Mouse (Mus musculus) E14TG2a.4 (cell line): ENCODE measurements at regions not wholly inside any gene's neighbourhood (a gene's known extent, or its start where the extent isn't known, plus 50 kb on each side); places are given as distances from the start of the nearest gene placed in this dataset.

Source experiments
- H3K27me3 ChIP-seq: 2 replicates; pipeline ENCODE4 v1.6.1; 2014; ENCODE audit warnings: low read length, control low read depth; ENCODE audit not compliant: insufficient read depth
- H3K36me3 ChIP-seq: 2 replicates; pipeline ENCODE4 v1.6.1; 2014; ENCODE audit warnings: low read length, control low read depth; ENCODE audit not compliant: insufficient read depth
- H3K4me1 ChIP-seq: replicated peaks from 2 replicates; pipeline ENCODE4 v1.6.1; 2014; ENCODE audit warnings: low read depth, low read length, control low read depth
- H3K4me3 ChIP-seq: replicated peaks from 2 replicates; pipeline ENCODE4 v1.5.1; 2014; ENCODE audit warnings: mild to moderate bottlenecking, low read length
- H3K9me3 ChIP-seq: 2 replicates; pipeline ENCODE4 v1.6.1; 2014; ENCODE audit warnings: low read length, control low read depth
- CTCF ChIP-seq: conservative IDR thresholded peaks from 2 replicates; pipeline ENCODE4 v1.5.1; 2014; ENCODE audit warnings: low read length
- NANOG ChIP-seq: IDR thresholded peaks from 2 replicates; pipeline ENCODE4 v1.6.1; 2014; ENCODE audit warnings: borderline replicate concordance, low read length, mixed read lengths
- POU5F1 ChIP-seq: IDR thresholded peaks from 2 replicates; pipeline ENCODE4 v1.6.1; 2014; ENCODE audit warnings: low read length, borderline replicate concordance

- no peak overlapping the region for H3K4me3 ChIP-seq
- H3K36me3 ChIP-seq = no peaks in the 10 kb centered on the region
- TF ChIP-seq CTCF (no peak), POU5F1 (no peak), NANOG (no peak)
- no peaks in the 10 kb centered on the region; the same call in 1 of the 2 replicates for H3K27me3 ChIP-seq
- no peaks in the 10 kb centered on the region for H3K9me3 ChIP-seq
- peaks cover 10% of the 10 kb centered on the region for H3K4me1 ChIP-seq
These were observed 69.8 kb upstream of the Bace2 start for GRCm38 (mm10) chr16:97286717-97287116.

DNA sequence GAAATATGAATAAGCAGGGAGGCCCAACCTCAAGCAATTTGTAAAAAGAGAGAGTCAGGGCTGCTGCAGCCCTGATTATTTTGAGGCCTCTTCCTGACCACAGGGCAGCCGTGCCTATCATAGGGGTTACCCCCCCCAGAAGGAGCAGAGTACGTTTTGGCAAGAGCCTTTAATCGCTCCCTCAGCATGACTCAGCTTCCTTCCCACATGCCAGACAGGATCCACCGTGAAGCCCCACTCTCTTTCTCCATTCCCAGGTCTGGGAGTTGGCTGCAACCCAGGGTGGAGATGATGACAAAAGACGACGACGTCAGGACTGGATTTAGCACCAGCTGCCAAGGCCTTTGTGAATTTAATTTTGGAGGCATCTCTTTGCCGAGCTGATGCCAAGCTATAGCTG is 67.9 kb upstream of the Bace2 start:
- no peaks in the 10 kb centered on the region for H3K9me3 ChIP-seq
- no peaks in the 10 kb centered on the region for H3K36me3 ChIP-seq
- H3K4me1 ChIP-seq = peaks cover 25% of the 10 kb centered on the region
- no peaks in the 10 kb centered on the region; the same call in 1 of the 2 replicates for H3K27me3 ChIP-seq
- TF ChIP-seq NANOG (no peak), POU5F1 (no peak), CTCF (no peak)
- H3K4me3 ChIP-seq = no peak overlapping the region

DNA sequence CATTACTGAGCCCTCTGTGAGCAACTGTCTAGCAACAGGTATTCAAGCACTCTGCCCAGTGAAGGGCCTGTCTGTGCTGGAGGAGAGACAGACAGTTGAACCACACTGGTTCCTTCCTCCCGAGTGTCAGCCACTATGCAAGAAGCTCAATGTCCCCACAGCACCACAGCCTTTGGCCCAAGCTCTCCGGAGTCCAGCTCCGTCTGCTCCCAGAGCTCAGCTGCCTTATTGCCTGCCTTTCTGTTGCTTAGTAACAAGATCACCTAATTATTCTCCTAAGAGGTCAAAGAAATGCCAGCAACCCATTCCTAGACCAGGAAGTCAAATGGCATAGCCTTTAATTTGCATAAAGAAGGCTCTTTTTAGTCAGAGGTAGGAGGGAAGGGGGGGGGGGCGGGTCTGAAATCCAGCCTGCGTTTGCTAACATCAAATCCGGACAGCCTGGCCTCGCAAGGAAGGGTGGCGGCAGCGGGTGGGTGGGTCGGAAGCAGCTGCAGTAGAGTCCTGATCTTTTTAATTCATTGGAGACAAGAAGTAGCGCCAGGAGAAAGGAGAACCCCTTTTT is 64.0 kb upstream of the Bace2 start:
- Histone ChIP-seq H3K9me3 (no peaks in the 10 kb centered on the region), H3K36me3 (no peaks in the 10 kb centered on the region), H3K4me1 (peaks cover 25% of the 10 kb centered on the region), H3K4me3 (peak overlapping the region; percentile 29), H3K27me3 (no peaks in the 10 kb centered on the region; the same call in 1 of the 2 replicates)
- TF ChIP-seq POU5F1 (no peak), NANOG (no peak), CTCF (no peak)

- Histone ChIP-seq H3K4me1 (peaks cover 25% of the 10 kb centered on the region), H3K27me3 (no peaks in the 10 kb centered on the region; the same call in 1 of the 2 replicates), H3K9me3 (no peaks in the 10 kb centered on the region), H3K36me3 (no peaks in the 10 kb centered on the region), H3K4me3 (peak overlapping the region; percentile 29)
- TF ChIP-seq POU5F1 = no peak
- TF ChIP-seq CTCF = peak; percentile 90
- TF ChIP-seq NANOG = no peak
These were observed 63.3 kb upstream of the Bace2 start for GRCm38 (mm10) chr16:97293273-97293672.

DNA sequence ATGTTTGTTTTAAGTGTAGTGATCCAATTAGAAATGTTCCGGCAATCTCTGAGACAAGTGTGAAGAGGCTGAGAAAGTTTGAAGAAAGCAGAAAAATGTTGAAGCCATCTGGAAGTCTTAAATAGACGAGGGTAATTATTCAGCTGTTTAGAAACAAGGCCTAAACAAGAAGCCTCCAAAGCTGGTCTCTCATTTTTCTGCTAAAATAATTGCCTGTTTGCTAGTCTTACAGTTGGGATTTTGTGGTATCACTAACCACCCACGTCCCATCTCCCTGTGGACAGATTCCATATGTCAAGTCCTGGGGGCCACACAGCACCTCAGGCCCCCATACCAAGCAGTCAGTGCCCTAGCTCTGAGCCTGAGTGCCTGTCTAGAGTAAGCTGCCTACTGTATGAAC is 59.4 kb upstream of the Bace2 start:
- H3K36me3 ChIP-seq = no peaks in the 10 kb centered on the region
- H3K4me3 ChIP-seq = no peak overlapping the region
- H3K4me1 ChIP-seq = peaks cover 11% of the 10 kb centered on the region
- H3K9me3 ChIP-seq = no peaks in the 10 kb centered on the region
- TF ChIP-seq CTCF = no peak
- TF ChIP-seq POU5F1 = no peak
- TF ChIP-seq NANOG = no peak
- no peaks in the 10 kb centered on the region for H3K27me3 ChIP-seq

- H3K4me3 ChIP-seq = no peak overlapping the region
- no peaks in the 10 kb centered on the region for H3K36me3 ChIP-seq
- H3K27me3 ChIP-seq = no peaks in the 10 kb centered on the region
- no peaks in the 10 kb centered on the region for H3K9me3 ChIP-seq
- TF ChIP-seq POU5F1 (no peak), NANOG (no peak), CTCF (peak; percentile 38)
- H3K4me1 ChIP-seq = peaks cover 5% of the 10 kb centered on the region; the same call in 1 of the 2 replicates
These were observed 52.3 kb upstream of the Bace2 start for GRCm38 (mm10) chr16:97304156-97304735.
